Mouse (Mus musculus): ENCODE data around the gene Plekhb2. TPM values are rescaled to one million over a fixed set of nuclear protein-coding genes. Genes with fewer than 3 reads are reported as not detected.

The Plekhb2 gene
- polyA plus RNA-seq, 1 experiment, result 177 TPM

- no peak for DNase-seq (ENCODE audit: extremely low spot score in 1 of 2, low spot score in 1 of 2)
These were observed 14.5 kb downstream of the Plekhb2 start for GRCm38 (mm10) chr1:34864243-34864642.

DNA sequence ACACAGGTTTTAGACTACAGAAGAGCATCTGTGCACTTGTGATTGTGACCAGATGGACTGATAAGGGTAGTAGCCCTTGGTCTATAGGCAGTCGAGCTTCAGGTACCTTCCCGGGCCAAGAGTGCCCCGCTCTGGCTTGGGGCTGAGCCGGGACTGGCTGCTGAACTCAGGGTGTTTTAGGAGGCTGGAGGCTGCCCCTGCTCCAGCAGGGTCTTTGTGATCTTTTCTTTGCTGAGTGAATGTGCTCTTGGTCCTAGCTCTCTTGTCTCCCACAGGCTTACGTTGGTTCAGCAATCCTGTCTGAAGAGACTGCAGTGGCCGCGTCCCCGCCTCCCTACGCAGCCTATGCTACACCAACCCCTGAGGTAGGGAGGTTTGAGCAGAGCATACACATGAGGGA is 16.1 kb downstream of the Plekhb2 start:
- DNase-seq (ENCODE audit: extremely low spot score in 1 of 2, low spot score in 1 of 2), result no peak

DNA sequence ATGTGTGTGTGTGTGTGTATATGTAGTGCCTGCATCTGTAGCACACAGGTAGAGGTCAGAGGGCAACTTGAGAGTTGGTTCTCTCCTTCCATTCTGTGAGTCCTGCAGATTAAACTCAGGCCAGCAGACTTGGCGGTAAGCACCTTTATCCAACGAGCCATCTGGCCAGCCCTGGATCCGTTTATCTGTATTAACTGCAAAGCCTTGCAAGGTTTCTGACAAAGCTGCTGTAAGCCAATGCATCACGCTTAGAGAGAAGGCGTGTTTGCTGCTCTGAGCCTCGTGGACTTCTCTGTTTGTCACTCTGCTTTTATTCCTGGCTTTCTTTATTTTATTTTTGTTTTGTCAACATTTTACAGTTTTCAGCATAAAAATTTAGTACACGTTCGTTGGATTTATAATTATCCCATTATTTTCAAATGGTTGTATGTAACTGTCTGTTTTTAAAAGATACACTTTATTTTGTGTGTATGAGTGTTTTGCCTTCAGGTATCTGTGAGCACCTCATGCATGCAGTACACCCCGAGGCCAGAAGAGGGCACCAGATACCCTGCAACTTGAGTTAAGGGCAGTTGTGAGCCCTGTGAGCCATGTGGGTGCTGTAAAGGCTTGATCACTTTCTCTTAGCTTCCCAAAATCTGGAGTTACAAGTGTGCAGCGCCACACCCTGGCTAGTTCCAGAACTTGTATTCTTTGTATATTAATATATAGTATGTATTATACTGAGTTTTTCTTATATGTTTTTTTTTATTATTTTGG is 17.2 kb downstream of the Plekhb2 start:
- peak; percentile 92 to 96 for DNase-seq (ENCODE audit: extremely low spot score in 1 of 2, low spot score in 1 of 2)

DNA sequence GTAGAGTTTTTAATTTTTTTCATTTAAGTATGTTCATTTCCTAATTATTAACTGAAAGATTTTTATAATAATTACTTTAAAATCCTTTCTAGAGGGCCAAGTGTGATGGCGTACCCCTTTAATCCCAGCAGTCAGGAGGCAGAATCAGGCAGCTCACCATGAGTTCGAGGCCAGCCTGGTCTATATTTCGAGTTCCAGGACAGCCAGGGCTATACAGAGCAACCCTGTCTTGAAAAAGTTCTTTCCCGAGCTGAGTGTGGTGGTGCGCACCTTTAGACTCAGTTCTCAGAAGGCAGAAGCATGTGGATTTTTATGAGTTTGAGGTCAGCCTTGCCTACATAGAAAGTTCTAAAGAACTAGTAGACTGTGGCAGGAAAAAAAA is 17.8 kb downstream of the Plekhb2 start:
- no peak for DNase-seq (ENCODE audit: extremely low spot score in 1 of 2, low spot score in 1 of 2)

- no peak for DNase-seq (ENCODE audit: extremely low spot score in 1 of 2, low spot score in 1 of 2)
These were observed 18.6 kb downstream of the Plekhb2 start for GRCm38 (mm10) chr1:34868391-34868790.

DNA sequence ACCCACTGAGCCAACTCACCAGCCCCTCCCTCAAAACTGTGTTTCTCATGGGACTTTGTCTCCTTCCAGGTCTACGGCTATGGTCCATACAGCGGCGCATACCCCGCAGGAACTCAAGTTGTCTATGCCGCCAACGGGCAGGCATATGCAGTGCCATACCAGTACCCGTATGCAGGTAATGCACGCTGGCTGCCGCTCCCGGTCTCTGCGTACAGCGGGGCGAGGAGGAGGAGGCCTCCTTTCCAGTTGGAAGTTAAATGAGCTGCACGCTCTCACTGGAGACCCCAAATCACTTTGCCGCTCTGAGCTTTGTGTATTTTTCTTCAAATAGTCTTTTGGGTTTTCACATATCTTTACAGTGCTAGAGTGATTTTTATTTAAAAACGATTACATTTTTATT is 19.5 kb downstream of the Plekhb2 start:
- no peak for DNase-seq (ENCODE audit: extremely low spot score in 1 of 2, low spot score in 1 of 2)

DNA sequence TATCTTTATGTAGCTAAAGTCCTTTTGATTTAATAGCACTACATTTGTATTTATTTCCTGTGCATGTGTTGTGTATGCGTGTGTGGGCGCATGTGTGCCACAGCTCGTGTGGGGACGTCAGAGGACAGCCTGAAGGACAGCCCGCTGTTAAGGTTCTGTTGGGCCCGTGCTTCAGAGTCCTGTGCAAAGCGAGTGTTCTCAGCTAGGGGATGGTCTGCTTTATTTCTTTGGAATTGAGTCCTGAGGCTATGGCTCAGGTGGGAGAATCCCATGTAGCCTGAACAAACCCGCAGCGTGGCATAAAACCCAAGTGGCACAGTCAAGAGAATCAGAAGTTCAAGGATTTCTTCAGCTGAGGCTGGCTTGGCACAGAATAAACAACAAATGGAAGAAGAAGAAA is 21.4 kb downstream of the Plekhb2 start:
- no peak for DNase-seq (ENCODE audit: extremely low spot score in 1 of 2, low spot score in 1 of 2)

DNA sequence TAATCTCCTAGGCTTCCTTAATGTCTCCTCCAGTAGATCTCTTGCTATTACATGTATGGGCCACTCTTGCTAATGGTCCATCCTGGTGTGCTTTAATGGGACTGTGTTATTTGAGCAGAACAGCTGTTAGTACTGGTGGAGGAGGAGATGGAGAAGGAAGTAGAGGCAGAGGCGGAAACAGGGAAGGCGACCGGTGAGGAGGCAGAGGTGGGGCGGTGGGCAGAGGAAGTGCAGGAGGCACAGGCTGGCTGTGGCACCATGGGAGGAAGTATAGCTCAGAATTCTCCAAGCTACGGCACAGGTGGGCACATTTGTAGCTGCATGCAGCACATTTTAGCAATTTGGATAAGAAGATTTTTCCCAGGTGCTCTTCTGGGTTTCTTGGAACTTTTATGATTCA is 23.8 kb downstream of the Plekhb2 start:
- DNase-seq (ENCODE audit: extremely low spot score in 1 of 2, low spot score in 1 of 2), result no peak

- no peak for DNase-seq (ENCODE audit: extremely low spot score in 1 of 2, low spot score in 1 of 2)
These were observed 29.8 kb downstream of the Plekhb2 start for GRCm38 (mm10) chr1:34879611-34880010.

GRCm38 (mm10) chr1:34883776-34884175 is 34.0 kb downstream of the Plekhb2 start:
- no peak for DNase-seq (ENCODE audit: extremely low spot score in 1 of 2, low spot score in 1 of 2)

DNA sequence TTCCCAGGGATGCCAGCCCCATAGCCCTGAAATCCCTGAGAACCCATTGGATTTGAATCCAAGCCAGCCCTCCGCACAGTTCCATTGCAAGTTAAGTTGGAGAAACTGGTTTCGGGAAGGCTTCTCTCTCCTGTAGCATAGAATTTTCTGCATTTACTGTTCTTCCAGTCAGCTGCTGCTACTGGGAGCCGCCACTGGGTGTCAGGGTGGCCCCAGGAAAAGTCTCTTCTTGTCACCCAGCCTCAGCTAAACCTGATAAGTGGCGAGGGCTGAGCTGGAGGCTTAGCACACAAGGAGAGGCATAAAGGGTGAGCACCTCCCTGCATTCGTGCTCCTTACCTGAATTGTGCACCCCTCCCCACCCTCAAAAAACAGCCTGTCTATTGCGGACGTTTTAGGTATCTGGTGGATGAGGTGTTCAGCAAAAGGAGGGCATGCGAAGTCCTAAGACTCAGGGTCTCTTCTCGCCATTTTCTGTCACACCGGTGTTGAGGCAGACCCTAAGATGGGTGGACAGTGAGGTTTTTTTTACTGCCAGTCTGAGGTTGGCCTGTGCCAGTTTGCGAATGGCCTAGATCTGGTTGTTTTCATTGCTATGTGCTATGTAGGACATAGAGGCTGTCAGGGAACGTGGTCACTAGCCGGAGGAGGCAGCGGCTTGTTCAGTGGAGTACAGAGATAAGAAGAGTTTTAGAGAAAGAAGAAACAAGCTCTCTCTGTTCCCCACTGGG is 41.9 kb downstream of the Plekhb2 start:
- peak; percentile 26 to 81 for DNase-seq (ENCODE audit: extremely low spot score in 1 of 2, low spot score in 1 of 2)

DNA sequence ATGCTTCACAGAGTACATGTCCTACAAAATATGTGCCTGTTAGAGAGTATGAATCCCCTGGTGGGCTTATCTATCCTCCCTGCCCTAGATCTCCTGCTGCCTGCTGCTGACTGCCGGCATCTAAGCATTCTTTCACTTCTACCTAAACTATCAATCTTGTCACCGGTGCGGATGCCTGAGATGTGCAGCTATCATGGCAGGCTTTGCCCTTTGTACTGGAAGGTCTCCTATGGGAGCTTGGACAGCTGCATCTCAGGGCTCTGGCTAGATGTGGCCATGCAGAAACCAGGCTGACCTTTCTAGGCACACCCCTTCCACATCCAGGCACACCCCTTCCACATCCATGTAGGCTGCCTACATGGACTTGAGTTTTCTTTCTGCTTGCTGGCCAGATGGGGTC is 42.7 kb downstream of the Plekhb2 start:
- DNase-seq (ENCODE audit: extremely low spot score in 1 of 2, low spot score in 1 of 2), result no peak

DNA sequence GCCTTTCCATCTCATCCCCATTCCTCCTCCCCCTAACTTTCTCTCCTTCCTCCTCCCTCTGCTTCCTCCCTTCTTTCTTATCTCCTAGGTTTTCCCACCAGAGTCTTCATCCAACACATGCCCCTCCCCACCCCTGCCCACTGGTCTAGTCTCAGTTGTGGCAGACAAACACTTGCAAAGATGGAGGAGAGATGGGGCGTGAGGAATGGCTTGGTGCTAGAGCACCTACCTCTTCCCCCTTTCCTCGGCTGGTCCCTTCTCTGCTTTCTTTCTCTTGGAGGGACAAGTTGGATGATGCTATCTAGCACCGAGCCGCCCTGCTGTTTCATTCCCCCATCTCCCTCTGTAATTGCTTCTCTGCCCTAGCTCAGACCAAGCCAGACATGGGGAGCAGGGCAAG is 43.6 kb downstream of the Plekhb2 start:
- no peak for DNase-seq (ENCODE audit: extremely low spot score in 1 of 2, low spot score in 1 of 2)

DNA sequence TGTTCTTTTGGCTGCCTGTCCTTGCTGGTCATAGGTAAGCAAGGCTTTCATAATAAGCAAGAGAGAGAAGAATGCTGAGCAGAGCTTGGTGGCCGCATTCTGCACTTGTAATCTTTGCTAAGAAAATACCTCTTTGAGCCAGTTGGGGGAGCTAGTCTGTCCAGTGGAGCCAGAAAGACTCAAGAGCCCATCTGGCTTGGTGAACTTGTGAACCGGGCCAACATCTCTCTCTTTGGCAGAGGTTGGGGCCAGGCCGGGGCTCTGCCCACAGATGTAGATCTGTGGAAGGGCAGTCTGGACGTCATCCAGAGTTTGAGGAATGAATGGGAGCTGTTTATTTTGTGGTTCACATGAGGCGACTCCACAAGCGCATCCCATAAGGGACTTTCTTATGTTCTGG is 44.1 kb downstream of the Plekhb2 start:
- DNase-seq (ENCODE audit: extremely low spot score in 1 of 2, low spot score in 1 of 2), result peak in 1 of 2 experiments; percentile 53

DNA sequence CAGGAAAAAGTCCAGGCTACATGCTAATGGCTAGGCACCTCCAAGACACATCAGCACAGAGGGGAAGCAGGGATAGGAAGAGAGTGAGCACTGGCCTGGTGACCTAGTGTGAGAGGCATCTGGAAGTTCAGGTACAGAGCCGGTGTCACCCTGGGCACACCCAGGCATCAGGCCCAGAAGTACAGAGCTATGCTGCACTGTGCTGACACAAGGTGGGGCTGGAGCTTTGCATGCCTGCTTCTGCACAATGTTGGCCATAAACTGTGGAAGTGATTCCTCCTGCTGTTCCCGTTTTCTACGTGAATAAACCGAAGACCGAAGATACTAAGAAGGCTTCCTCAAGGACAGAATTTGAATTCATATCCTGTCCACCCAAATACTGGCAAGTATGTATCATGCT is 46.3 kb downstream of the Plekhb2 start:
- DNase-seq (ENCODE audit: extremely low spot score in 1 of 2, low spot score in 1 of 2), result no peak

DNA sequence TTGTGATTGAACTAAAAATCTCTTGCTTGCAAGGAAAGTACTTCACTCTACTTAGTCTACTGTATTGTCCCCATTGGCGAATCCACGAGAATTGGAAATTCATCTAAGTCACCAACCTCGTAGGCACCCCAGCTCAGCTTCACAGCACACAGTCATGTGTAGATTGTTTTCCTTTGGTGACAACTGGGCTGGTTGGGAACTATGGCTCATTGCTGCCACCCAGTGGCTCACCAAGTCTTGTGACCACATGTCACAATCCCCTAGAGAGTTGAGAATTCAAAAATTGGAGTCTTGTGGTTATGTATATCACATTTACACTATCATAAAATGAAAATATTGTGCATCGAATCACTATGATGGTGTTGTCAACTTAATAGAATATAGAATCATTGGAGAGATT is 47.1 kb downstream of the Plekhb2 start:
- DNase-seq (ENCODE audit: extremely low spot score in 1 of 2, low spot score in 1 of 2), result peak in 1 of 2 experiments; percentile 77

DNA sequence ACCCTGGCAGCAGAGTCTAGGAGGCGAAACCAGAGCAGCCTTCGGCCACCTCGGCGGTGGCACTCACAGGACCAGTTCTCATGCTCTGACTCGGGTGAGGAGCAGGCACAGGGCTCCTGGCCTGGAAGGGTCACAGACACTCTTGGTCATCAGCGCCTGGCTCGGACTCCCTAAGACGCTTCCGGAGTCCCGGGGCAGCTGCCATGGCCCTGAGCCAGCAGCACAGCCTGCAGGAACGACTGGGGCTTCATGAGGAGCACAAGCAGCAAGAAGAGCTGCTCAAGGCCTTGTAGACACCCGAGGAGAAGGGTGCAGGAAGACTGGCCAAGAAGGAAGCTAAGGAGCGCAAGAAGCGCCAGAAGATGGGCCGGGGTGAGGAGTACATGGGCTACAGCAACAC is 78.9 kb downstream of the Plekhb2 start:
- no peak for DNase-seq (ENCODE audit: extremely low spot score in 1 of 2, low spot score in 1 of 2)

Other genes with a start within 250 kb of the Plekhb2 start
- 214 and 221 TPM in 2 replicates for gene Fam168b, start 6.9 kb upstream of the Plekhb2 start, polyA plus RNA-seq (2012; rRNA removed)